Mouse (Mus musculus): Measurements from ENCODE around the gene C8b. TPM values are rescaled to one million over a fixed set of nuclear protein-coding genes. Genes with fewer than 3 reads are reported as not detected.

C8b gene
- not detected for polyA plus RNA-seq (2017; shearing (Covaris generic))

DNA sequence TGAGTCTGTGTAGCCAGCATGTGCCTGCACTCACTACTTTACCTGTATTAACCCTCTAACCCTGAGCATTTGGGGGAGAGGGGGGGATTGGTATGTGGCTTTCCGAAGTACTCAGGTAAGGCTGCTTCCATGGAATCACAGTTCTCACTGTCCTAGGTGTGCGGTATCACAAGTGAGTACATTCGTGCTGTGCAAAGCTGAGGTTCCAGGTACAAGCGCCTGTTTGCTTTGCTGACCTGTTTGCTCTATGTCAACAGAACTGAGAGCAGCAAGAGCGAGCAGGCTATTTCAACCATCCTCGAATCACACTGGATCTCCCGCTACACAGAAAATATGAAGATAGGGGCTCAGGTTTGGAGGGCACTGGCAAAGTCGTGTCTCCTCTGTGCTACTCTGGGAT, at the start of gene C8b:
Gene C8b (plus strand): TSS at position 253 of the 400 bp plus-strand sequence.

Other genes starting within 250 kb of the C8b start
- gene Gm17662, start 91.0 kb downstream of the C8b start, polyA plus RNA-seq (2017; shearing (Covaris generic)): not detected
- not detected for gene C8a, start 110.1 kb downstream of the C8b start, polyA plus RNA-seq (2017; shearing (Covaris generic))
- not detected for gene Fyb2, start 147.1 kb downstream of the C8b start, polyA plus RNA-seq (2017; shearing (Covaris generic))